Mouse (Mus musculus) kidney, postnatal 0 days (tissue): ENCODE measurements around the gene Mybbp1a. TPM values are rescaled to one million over a fixed set of nuclear protein-coding genes. Genes with fewer than 3 reads are reported as not detected.

Source experiments
- ATAC-seq: fragments of 200-750 bp; cut with Nextera tagmentation; replicated peaks from 2 replicates; pipeline ENCODE4 v1.8.0; 2017; ENCODE audit warnings: low read depth, moderate number of reproducible peaks, moderate TSS enrichment, moderate library complexity; ENCODE audit not compliant: low FRiP score
- DNase-seq: peaks from one replicate; pipeline ENCODE4 v3.0.0-alpha.2; 2016; ENCODE audit warnings: low spot score
- H3K27ac ChIP-seq: fragments of 300-500 bp; sonication (generic); 2 replicates; pipeline ENCODE4 v1.5.1; 2014; ENCODE audit warnings: mild to moderate bottlenecking
- H3K27me3 ChIP-seq: fragments of 300-500 bp; sonication (generic); 2 replicates; pipeline ENCODE4 v1.6.1; 2014; ENCODE audit warnings: low read length, mixed read lengths; ENCODE audit not compliant: insufficient read depth
- H3K36me3 ChIP-seq: fragments of 300-500 bp; sonication (generic); 2 replicates; pipeline ENCODE4 v1.6.1; 2014; ENCODE audit warnings: low read length, mixed read lengths; ENCODE audit not compliant: insufficient read depth
- H3K4me1 ChIP-seq: fragments of 300-500 bp; sonication (generic); replicated peaks from 2 replicates; pipeline ENCODE4 v1.6.1; 2014; ENCODE audit warnings: antibody characterized with exemption, low read length, mixed read lengths; ENCODE audit not compliant: insufficient read depth
- H3K4me2 ChIP-seq: fragments of 300-500 bp; sonication (generic); 2 replicates; pipeline ENCODE4 v1.6.1; 2014; ENCODE audit warnings: mild to moderate bottlenecking, low read length, moderate library complexity, mixed read lengths
- H3K4me3 ChIP-seq: fragments of 300-500 bp; sonication (generic); replicated peaks from 2 replicates; pipeline ENCODE4 v1.5.1; 2014; ENCODE audit warnings: low read depth, low read length
- H3K9ac ChIP-seq: fragments of 300-500 bp; sonication (generic); 2 replicates; pipeline ENCODE4 v1.6.1; 2014; ENCODE audit warnings: low read depth, low read length
- H3K9me3 ChIP-seq: fragments of 300-500 bp; sonication (generic); replicated peaks from 2 replicates; pipeline ENCODE4 v1.6.1; 2016; ENCODE audit warnings: low read length, inconsistent platforms, mixed read lengths
- CTCF ChIP-seq: IDR thresholded peaks from 2 replicates; pipeline ENCODE4 v1.5.1; 2016; ENCODE audit warnings: antibody characterized with exemption, low read depth, mild to moderate bottlenecking, moderate library complexity
- WGBS: fragments of 180-500 bp; shearing (Covaris S2); extraction: QIAGEN DNeasy Blood & Tissue Kit; methylation state at CpG from one replicate; pipeline ENCODE4 v1.1.7; 2014; 5-methylcytosine and 5-hydroxymethylcytosine counted together
- polyA plus RNA-seq: library from polyadenylated mRNA; unstranded; fragments of >200 nt; fragmentation: Nextera tagmentation; extraction: Ambion mirVana; gene quantifications from 2 replicates; pipeline ENCODE4 v1.2.1, GENCODE M21; 2015

Gene Mybbp1a
- polyA plus RNA-seq, 1 experiment from 2014 or later, result 109 TPM

- DNase-seq (no peak), ATAC-seq (no peak)
- H3K9ac ChIP-seq, result no peak overlapping the region
- no peaks in the 10 kb centered on the region for H3K27me3 ChIP-seq
- no peaks in the 10 kb centered on the region for H3K36me3 ChIP-seq
- no peak for TF ChIP-seq CTCF
- H3K27ac ChIP-seq, result peak overlapping the region; percentile 36; the same call in 1 of the 2 replicates
- no peak overlapping the region for H3K4me3 ChIP-seq
- 63% methylated on average over 4 of the region's 4 CpGs for WGBS
- no peaks in the 10 kb centered on the region for H3K9me3 ChIP-seq
- no peak overlapping the region for H3K4me2 ChIP-seq
- H3K4me1 ChIP-seq, result peaks cover 37% of the 10 kb centered on the region
Observed at GRCm38 (mm10) chr11:72470004-72470403, 28.8 kb downstream of the Mybbp1a start.

- no peaks in the 10 kb centered on the region for H3K9me3 ChIP-seq
- H3K9ac ChIP-seq, result no peak overlapping the region
- no peaks in the 10 kb centered on the region for H3K27me3 ChIP-seq
- no peak for DNase-seq
- no peaks in the 10 kb centered on the region for H3K36me3 ChIP-seq
- no peak for TF ChIP-seq CTCF
- H3K4me1 ChIP-seq, result peaks cover 30% of the 10 kb centered on the region
- no peak overlapping the region for H3K27ac ChIP-seq
- no peak overlapping the region for H3K4me3 ChIP-seq
- WGBS, result 87% methylated on average over 6 of the region's 6 CpGs
- no peak overlapping the region for H3K4me2 ChIP-seq
- ATAC-seq, result no peak
Observed at GRCm38 (mm10) chr11:72471381-72471780, 30.2 kb downstream of the Mybbp1a start.

- Histone ChIP-seq H3K4me1 (peaks cover 23% of the 10 kb centered on the region), H3K36me3 (no peaks in the 10 kb centered on the region)
Observed at GRCm38 (mm10) chr11:72473540-72473939, 32.4 kb downstream of the Mybbp1a start.

GRCm38 (mm10) chr11:72474926-72475325 lies 33.8 kb downstream of the Mybbp1a start:
- 54% methylated on average over 3 of the region's 3 CpGs for WGBS
- no peak for TF ChIP-seq CTCF
- H3K4me1 ChIP-seq, result peaks cover 12% of the 10 kb centered on the region
- H3K4me2 ChIP-seq, result no peak overlapping the region
- no peak overlapping the region for H3K27ac ChIP-seq
- no peak for ATAC-seq
- H3K9me3 ChIP-seq, result no peaks in the 10 kb centered on the region
- no peaks in the 10 kb centered on the region for H3K27me3 ChIP-seq
- no peak for DNase-seq
- H3K9ac ChIP-seq, result no peak overlapping the region
- H3K4me3 ChIP-seq, result no peak overlapping the region
- no peaks in the 10 kb centered on the region for H3K36me3 ChIP-seq

More at GRCm38 (mm10) chr11:72473540-72473939, 32.4 kb downstream of the Mybbp1a start:
- DNase-seq (no peak), ATAC-seq (peak; percentile 52; the same call in 1 of the 2 replicates)
- Histone ChIP-seq H3K27me3 (no peaks in the 10 kb centered on the region), H3K9me3 (no peaks in the 10 kb centered on the region), H3K4me3 (no peak overlapping the region), H3K9ac (no peak overlapping the region), H3K4me2 (no peak overlapping the region), H3K27ac (peak overlapping the region; percentile 66)
- 81% methylated on average over 4 of the region's 4 CpGs for WGBS
- no peak for TF ChIP-seq CTCF

- Histone ChIP-seq H3K27me3 (no peaks in the 10 kb centered on the region), H3K4me2 (no peak overlapping the region), H3K9me3 (no peaks in the 10 kb centered on the region), H3K27ac (no peak overlapping the region), H3K9ac (no peak overlapping the region), H3K4me3 (no peak overlapping the region), H3K36me3 (no peaks in the 10 kb centered on the region), H3K4me1 (peaks cover 7% of the 10 kb centered on the region; the same call in 1 of the 2 replicates)
- WGBS, result 77% methylated on average over 7 of the region's 7 CpGs
- no peak for ATAC-seq
- no peak for TF ChIP-seq CTCF
- no peak for DNase-seq
Observed at GRCm38 (mm10) chr11:72475408-72475807, 34.3 kb downstream of the Mybbp1a start.

- whole genome bisulfite sequencing, result 58% methylated on average over 7 of the region's 7 CpGs
- Histone ChIP-seq H3K9ac (no peak overlapping the region), H3K4me2 (no peak overlapping the region), H3K36me3 (no peaks in the 10 kb centered on the region), H3K27me3 (no peaks in the 10 kb centered on the region), H3K4me1 (peaks cover 7% of the 10 kb centered on the region; the same call in 1 of the 2 replicates), H3K9me3 (no peaks in the 10 kb centered on the region), H3K4me3 (no peak overlapping the region), H3K27ac (no peak overlapping the region)
- no peak for TF ChIP-seq CTCF
- ATAC-seq (no peak), DNase-seq (no peak)
Observed at GRCm38 (mm10) chr11:72476074-72476625, 35.0 kb downstream of the Mybbp1a start.

GRCm38 (mm10) chr11:72477182-72477581 lies 36.0 kb downstream of the Mybbp1a start:
- no peak for TF ChIP-seq CTCF
- 43% methylated on average over 5 of the region's 5 CpGs for WGBS
- peak overlapping the region; percentile 34; the same call in 1 of the 2 replicates for H3K27ac ChIP-seq
- H3K4me3 ChIP-seq, result no peak overlapping the region
- H3K27me3 ChIP-seq, result no peaks in the 10 kb centered on the region
- no peaks in the 10 kb centered on the region for H3K9me3 ChIP-seq
- peaks cover 7% of the 10 kb centered on the region; the same call in 1 of the 2 replicates for H3K4me1 ChIP-seq
- no peaks in the 10 kb centered on the region for H3K36me3 ChIP-seq
- H3K4me2 ChIP-seq, result no peak overlapping the region
- H3K9ac ChIP-seq, result no peak overlapping the region
- no peak for ATAC-seq
- no peak for DNase-seq
